Mouse (Mus musculus): ENCODE measurements around the gene Gm20388. TPM values are rescaled to one million over a fixed set of nuclear protein-coding genes. Genes with fewer than 3 reads are reported as not detected.

The Gm20388 gene
- polyA plus RNA-seq, 1 experiment: 10.6 TPM

GRCm38 (mm10) chr8:124089016-124089415, 4178.4 kb downstream of the Gm20388 start:
- Histone ChIP-seq H3K4me1 (ENCODE audit: control insufficient read depth, insufficient read depth, low read length) (no peaks in the 10 kb centered on the region), H3K27ac (ENCODE audit: control insufficient read depth, insufficient read depth, low read depth, low read length, poor library complexity) (no peak overlapping the region), H3K4me3 (replicated peaks; ENCODE audit: control insufficient read depth, low read depth, low read length) (no peak overlapping the region)
- WGBS: 78% methylated on average over 5 of the region's 5 CpGs
- TF ChIP-seq POLR2A (IDR thresholded peaks at IDR 0.05; ENCODE audit: borderline replicate concordance, control insufficient read depth, low read depth, low read length): no peak
- TF ChIP-seq CTCF (IDR thresholded peaks at IDR 0.05; ENCODE audit: control insufficient read depth, insufficient read depth, low read length): no peak

GRCm38 (mm10) chr8:124090473-124090872, 4179.8 kb downstream of the Gm20388 start:
- Histone ChIP-seq H3K27ac (ENCODE audit: control insufficient read depth, insufficient read depth, low read depth, low read length, poor library complexity) (no peak overlapping the region), H3K4me3 (replicated peaks; ENCODE audit: control insufficient read depth, low read depth, low read length) (no peak overlapping the region), H3K4me1 (ENCODE audit: control insufficient read depth, insufficient read depth, low read length) (no peaks in the 10 kb centered on the region)
- TF ChIP-seq CTCF (IDR thresholded peaks at IDR 0.05; ENCODE audit: control insufficient read depth, insufficient read depth, low read length) (no peak), POLR2A (IDR thresholded peaks at IDR 0.05; ENCODE audit: borderline replicate concordance, control insufficient read depth, low read depth, low read length) (no peak)
- WGBS: 82% methylated on average over 5 of the region's 5 CpGs

- 47% methylated on average over 11 of the region's 11 CpGs for WGBS
- no peak for TF ChIP-seq CTCF (IDR thresholded peaks at IDR 0.05; ENCODE audit: control insufficient read depth, insufficient read depth, low read length)
- TF ChIP-seq POLR2A (IDR thresholded peaks at IDR 0.05; ENCODE audit: borderline replicate concordance, control insufficient read depth, low read depth, low read length): no peak
- Histone ChIP-seq H3K4me1 (ENCODE audit: control insufficient read depth, insufficient read depth, low read length) (no peaks in the 10 kb centered on the region), H3K27ac (ENCODE audit: control insufficient read depth, insufficient read depth, low read depth, low read length, poor library complexity) (no peak overlapping the region), H3K4me3 (replicated peaks; ENCODE audit: control insufficient read depth, low read depth, low read length) (no peak overlapping the region)
Measured at GRCm38 (mm10) chr8:124098953-124099622, 4188.4 kb downstream of the Gm20388 start.

GRCm38 (mm10) chr8:124099623-124099965, 4189.0 kb downstream of the Gm20388 start:
- Histone ChIP-seq H3K27ac (ENCODE audit: control insufficient read depth, insufficient read depth, low read depth, low read length, poor library complexity) (no peak overlapping the region), H3K4me3 (replicated peaks; ENCODE audit: control insufficient read depth, low read depth, low read length) (no peak overlapping the region), H3K4me1 (ENCODE audit: control insufficient read depth, insufficient read depth, low read length) (no peaks in the 10 kb centered on the region)
- TF ChIP-seq POLR2A (IDR thresholded peaks at IDR 0.05; ENCODE audit: borderline replicate concordance, control insufficient read depth, low read depth, low read length) (no peak), CTCF (IDR thresholded peaks at IDR 0.05; ENCODE audit: control insufficient read depth, insufficient read depth, low read length) (no peak)
- WGBS: 77% methylated on average over 6 of the region's 6 CpGs

- H3K27ac ChIP-seq (ENCODE audit: control insufficient read depth, insufficient read depth, low read depth, low read length, poor library complexity): no peak overlapping the region
- no peaks in the 10 kb centered on the region for H3K4me1 ChIP-seq (ENCODE audit: control insufficient read depth, insufficient read depth, low read length)
- H3K4me3 ChIP-seq (replicated peaks; ENCODE audit: control insufficient read depth, low read depth, low read length): no peak overlapping the region
- WGBS: 85% methylated on average over 6 of the region's 6 CpGs
- TF ChIP-seq CTCF (IDR thresholded peaks at IDR 0.05; ENCODE audit: control insufficient read depth, insufficient read depth, low read length): no peak
Measured at GRCm38 (mm10) chr8:124105869-124106268, 4195.2 kb downstream of the Gm20388 start.

GRCm38 (mm10) chr8:124106328-124107195, 4195.9 kb downstream of the Gm20388 start:
- no peak overlapping the region for H3K27ac ChIP-seq (ENCODE audit: control insufficient read depth, insufficient read depth, low read depth, low read length, poor library complexity)
- no peak overlapping the region for H3K4me3 ChIP-seq (replicated peaks; ENCODE audit: control insufficient read depth, low read depth, low read length)
- H3K4me1 ChIP-seq (ENCODE audit: control insufficient read depth, insufficient read depth, low read length): no peaks in the 10 kb centered on the region
- 83% methylated on average over 7 of the region's 7 CpGs for WGBS
- TF ChIP-seq CTCF (IDR thresholded peaks at IDR 0.05; ENCODE audit: control insufficient read depth, insufficient read depth, low read length): no peak
- no peak for TF ChIP-seq POLR2A (IDR thresholded peaks at IDR 0.05; ENCODE audit: borderline replicate concordance, control insufficient read depth, low read depth, low read length)

- Histone ChIP-seq H3K27ac (ENCODE audit: control insufficient read depth, insufficient read depth, low read depth, low read length, poor library complexity) (no peak overlapping the region), H3K4me3 (replicated peaks; ENCODE audit: control insufficient read depth, low read depth, low read length) (no peak overlapping the region), H3K4me1 (ENCODE audit: control insufficient read depth, insufficient read depth, low read length) (no peaks in the 10 kb centered on the region)
- 82% methylated on average over 10 of the region's 10 CpGs for WGBS
- TF ChIP-seq CTCF (IDR thresholded peaks at IDR 0.05; ENCODE audit: control insufficient read depth, insufficient read depth, low read length): no peak
- TF ChIP-seq POLR2A (IDR thresholded peaks at IDR 0.05; ENCODE audit: borderline replicate concordance, control insufficient read depth, low read depth, low read length): no peak
Measured at GRCm38 (mm10) chr8:124113108-124113507, 4202.5 kb downstream of the Gm20388 start.

GRCm38 (mm10) chr8:124125241-124125640, 4214.6 kb downstream of the Gm20388 start:
- no peak overlapping the region for H3K4me3 ChIP-seq (replicated peaks; ENCODE audit: control insufficient read depth, low read depth, low read length)
- H3K27ac ChIP-seq (ENCODE audit: control insufficient read depth, insufficient read depth, low read depth, low read length, poor library complexity): no peak overlapping the region
- H3K4me1 ChIP-seq (ENCODE audit: control insufficient read depth, insufficient read depth, low read length): no peaks in the 10 kb centered on the region
- TF ChIP-seq CTCF (IDR thresholded peaks at IDR 0.05; ENCODE audit: control insufficient read depth, insufficient read depth, low read length): no peak
- 93% methylated on average over 20 of the region's 20 CpGs for WGBS

Data from bone marrow, adult 2 months (tissue).